In genomic region chr6:146298712-146299111, GRCm38 (mm10) we compare ENCODE assay signal across 9 mouse cellular contexts.
A peak's percentile ranks its signal among the peaks of the same experiment; 100 is the strongest.
DNase-seq lines count a peak whose midpoint lies in the region; ATAC-seq and TF ChIP-seq lines count a peak whose summit lies in the region.
"Had no signal": no experiment of that assay in that cellular context is flagged by ENCODE, and none has a peak within 500 bp of the region (broad histone marks: within the 10 kb centered on the region; RNA-seq: fewer than 3 reads in every experiment).

No protein-coding gene starts in this region.

- no peak for DNase-seq in gastrocnemius, adult 2 months
- DNase-seq in gastrocnemius, adult 8-10 months (ENCODE audit: low spot score in 2 of 2): no peak
- peak; percentile 81 for DNase-seq in midbrain, embryonic 11.5 days (ENCODE audit: low spot score, missing footprints)
- peak; percentile 16 for DNase-seq in c-Kit-positive CD71-negative TER-119-negative erythroid progenitor cells, embryonic 14.5 days (ENCODE audit: low read depth)
- DNase-seq in thymus, postnatal 25 days: peak; percentile 35
- DNase-seq in gastrocnemius, postnatal 25 days: no peak

- peak; percentile 53 for TF ChIP-seq CTCF in gastrocnemius, adult 2 months (IDR thresholded peaks at IDR 0.05)

- H3K9me3 ChIP-seq in midbrain, embryonic 11.5 days (ENCODE audit: control insufficient read depth, low read length): no peaks in the 10 kb centered on the region
- H3K9me3 ChIP-seq in midbrain, embryonic 13.5 days: no peaks in the 10 kb centered on the region
- no peaks in the 10 kb centered on the region for H3K9me3 ChIP-seq in hindbrain, embryonic 12.5 days (replicated peaks)
- H3K9me3 ChIP-seq: limb, embryonic 12.5 days had no signal

- no peak for ATAC-seq in midbrain, embryonic 11.5 days (ENCODE audit: low FRiP score)
- no peak for ATAC-seq in midbrain, embryonic 13.5 days
- no peak for ATAC-seq in hindbrain, embryonic 12.5 days (ENCODE audit: low FRiP score)

- H3K27ac ChIP-seq in gastrocnemius, adult 2 months: no peak overlapping the region
- H3K27ac ChIP-seq in midbrain, embryonic 11.5 days (ENCODE audit: low read depth, low read length): no peak overlapping the region
- H3K27ac ChIP-seq in midbrain, embryonic 13.5 days: no peak overlapping the region
- no peak overlapping the region for H3K27ac ChIP-seq in hindbrain, embryonic 12.5 days
- H3K27ac ChIP-seq: limb, embryonic 12.5 days had no signal

- H3K27me3 ChIP-seq in midbrain, embryonic 11.5 days (ENCODE audit: control insufficient read depth, insufficient read depth, low read length): no peaks in the 10 kb centered on the region
- H3K27me3 ChIP-seq in midbrain, embryonic 13.5 days: no peaks in the 10 kb centered on the region
- H3K27me3 ChIP-seq in hindbrain, embryonic 12.5 days: no peaks in the 10 kb centered on the region
- H3K27me3 ChIP-seq: limb, embryonic 12.5 days had no signal

- H3K9ac ChIP-seq in midbrain, embryonic 11.5 days (ENCODE audit: low read length): no peak overlapping the region
- no peak overlapping the region for H3K9ac ChIP-seq in midbrain, embryonic 13.5 days (replicated peaks)
- no peak overlapping the region for H3K9ac ChIP-seq in hindbrain, embryonic 12.5 days
- H3K9ac ChIP-seq: limb, embryonic 12.5 days had no signal

- no peak overlapping the region for H3K4me3 ChIP-seq in gastrocnemius, adult 2 months
- no peak overlapping the region for H3K4me3 ChIP-seq in midbrain, embryonic 11.5 days (ENCODE audit: low read depth, low read length)
- H3K4me3 ChIP-seq in midbrain, embryonic 13.5 days (replicated peaks): no peak overlapping the region
- no peak overlapping the region for H3K4me3 ChIP-seq in hindbrain, embryonic 12.5 days
- H3K4me3 ChIP-seq: limb, embryonic 12.5 days had no signal

- no peaks in the 10 kb centered on the region for H3K36me3 ChIP-seq in midbrain, embryonic 11.5 days (ENCODE audit: control insufficient read depth, insufficient read depth, low read length)
- no peaks in the 10 kb centered on the region for H3K36me3 ChIP-seq in midbrain, embryonic 13.5 days
- H3K36me3 ChIP-seq in hindbrain, embryonic 12.5 days: no peaks in the 10 kb centered on the region
- H3K36me3 ChIP-seq: limb, embryonic 12.5 days had no signal

- no peaks in the 10 kb centered on the region for H3K4me1 ChIP-seq in midbrain, embryonic 11.5 days (ENCODE audit: control insufficient read depth, insufficient read depth, low read length)
- H3K4me1 ChIP-seq in midbrain, embryonic 13.5 days (replicated peaks): no peaks in the 10 kb centered on the region
- H3K4me1 ChIP-seq in hindbrain, embryonic 12.5 days: 0 out of 2 replicates have a peak, but pooled peaks cover 2% of the 10 kb centered on the region

- intact Hi-C loops in gastrocnemius, adult 2 months (cut with DNase I): no loop called here

- no peak overlapping the region for H3K4me2 ChIP-seq in midbrain, embryonic 11.5 days
- H3K4me2 ChIP-seq in midbrain, embryonic 13.5 days (replicated peaks): no peak overlapping the region
- no peak overlapping the region for H3K4me2 ChIP-seq in hindbrain, embryonic 12.5 days (replicated peaks)
- H3K4me2 ChIP-seq: limb, embryonic 12.5 days had no signal

Comparison
In these comparisons a context has a peak if more than half of its experiments do, and no peak if none do; other contexts are left out.
1. DNase-seq: peak in midbrain, embryonic 11.5 days (single experiment), c-Kit-positive CD71-negative TER-119-negative erythroid progenitor cells, embryonic 14.5 days (single experiment) and thymus, postnatal 25 days (single experiment); none in gastrocnemius, adult 2 months (single experiment), gastrocnemius, adult 8-10 months (0 of 2) and gastrocnemius, postnatal 25 days (single experiment).